Mouse (Mus musculus) intestine, embryonic 16.5 days (tissue): ENCODE measurements around the gene Slfn14. TPM values are rescaled to one million over a fixed set of nuclear protein-coding genes. Genes with fewer than 3 reads are reported as not detected.

ENCODE experiments used
- ATAC-seq: fragments of 200-750 bp; cut with Nextera tagmentation; 2 replicates; pipeline ENCODE4 v1.8.0; 2017; ENCODE audit warnings: moderate TSS enrichment, moderate library complexity
- H3K27ac ChIP-seq: fragments of 300-500 bp; sonication (generic); 2 replicates; pipeline ENCODE4 v1.5.1; 2014; ENCODE audit warnings: mild to moderate bottlenecking, low read length
- H3K27me3 ChIP-seq: fragments of 300-500 bp; sonication (generic); replicated peaks from 2 replicates; pipeline ENCODE4 v1.6.1; 2014; ENCODE audit warnings: low read length, control low read depth, mixed read lengths; ENCODE audit not compliant: control insufficient read depth, insufficient read depth
- H3K36me3 ChIP-seq: fragments of 300-500 bp; sonication (generic); 2 replicates; pipeline ENCODE4 v1.6.1; 2014; ENCODE audit warnings: low read length, control low read depth; ENCODE audit not compliant: control insufficient read depth, insufficient read depth
- H3K4me1 ChIP-seq: fragments of 300-500 bp; sonication (generic); 2 replicates; pipeline ENCODE4 v1.6.1; 2014; ENCODE audit warnings: low read length, control low read depth, mixed read lengths; ENCODE audit not compliant: control insufficient read depth, insufficient read depth
- H3K4me2 ChIP-seq: fragments of 300-500 bp; sonication (generic); 2 replicates; pipeline ENCODE4 v1.6.1; 2014; ENCODE audit warnings: low read depth, low read length, control low read depth
- H3K4me3 ChIP-seq: fragments of 300-500 bp; sonication (generic); 2 replicates; pipeline ENCODE4 v1.5.1; 2014; ENCODE audit warnings: mild to moderate bottlenecking, low read length
- H3K9ac ChIP-seq: fragments of 300-500 bp; sonication (generic); 2 replicates; pipeline ENCODE4 v1.6.1; 2014; ENCODE audit warnings: low read depth, low read length
- H3K9me3 ChIP-seq: fragments of 300-500 bp; sonication (generic); 2 replicates; pipeline ENCODE4 v1.6.1; 2016; ENCODE audit warnings: low read length, control low read depth; ENCODE audit not compliant: control insufficient read depth
- WGBS: fragments of 180-500 bp; shearing (Covaris S2); extraction: QIAGEN DNeasy Blood & Tissue Kit; methylation state at CpG from one replicate; pipeline ENCODE4 v1.1.7; 2014; 5-methylcytosine and 5-hydroxymethylcytosine counted together
- polyA plus RNA-seq: library from polyadenylated mRNA; unstranded; fragments of >200 nt; fragmentation: Nextera tagmentation; extraction: Ambion mirVana; gene quantifications from 2 replicates; pipeline ENCODE4 v1.2.1, GENCODE M21; 2015

Slfn14 gene
- polyA plus RNA-seq, 1 experiment from 2014 or later: 0.73 TPM

DNA sequence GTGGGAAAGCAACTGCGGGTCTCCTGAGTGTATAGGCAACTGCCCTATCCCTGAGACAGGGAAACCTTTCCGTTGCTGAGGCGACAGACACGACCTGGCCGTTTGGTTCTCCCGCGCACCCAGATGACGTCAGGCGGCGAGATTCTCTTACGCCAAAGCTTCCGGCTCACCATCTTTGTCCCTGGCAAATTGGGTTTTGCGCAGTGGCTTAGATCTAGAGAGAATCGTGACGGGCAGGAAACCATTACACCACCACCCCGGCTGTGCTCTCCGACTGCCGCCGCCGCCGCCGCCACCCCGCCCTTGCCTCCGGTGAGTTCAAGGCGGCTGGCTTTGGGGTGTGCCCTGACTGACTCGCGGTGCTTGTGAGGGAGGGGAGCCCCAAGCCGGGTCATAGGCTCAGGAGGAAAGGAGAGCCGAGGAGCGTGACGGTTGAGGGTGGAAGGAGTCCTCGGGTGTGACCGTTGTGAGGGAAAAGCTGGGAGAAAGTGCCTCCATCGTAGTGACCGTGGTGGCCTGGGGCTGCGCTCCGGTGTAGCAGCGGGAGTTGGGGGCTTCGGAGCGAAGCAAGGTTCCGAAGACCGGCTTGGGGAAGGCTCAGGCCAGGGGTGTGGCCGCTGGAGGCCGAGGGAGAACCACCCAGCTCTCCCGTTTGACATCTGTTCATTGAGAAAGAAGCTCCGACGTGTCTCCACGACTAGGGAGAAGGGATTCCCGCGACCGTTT is 16.2 kb upstream of the Slfn14 start, which contains the start of gene Pex12:
Gene Pex12, minus strand, starts transcription at position 61 of the 726 bp plus-strand sequence.
- H3K9me3 ChIP-seq: no peaks in the 10 kb centered on the region
- peak within 1 kb of the TSS; percentile 99 for H3K27ac ChIP-seq
- no peaks in the 10 kb centered on the region for H3K36me3 ChIP-seq
- H3K4me3 ChIP-seq: peak within 1 kb of the TSS; percentile 95
- no peaks in the 10 kb centered on the region for H3K27me3 ChIP-seq
- WGBS: under 1% methylated on average over 51 of the region's 51 CpGs
- peaks cover 15% of the 10 kb centered on the region for H3K4me1 ChIP-seq
- ATAC-seq: peak; percentile 71
- peak within 1 kb of the TSS; percentile 98 for H3K9ac ChIP-seq
- H3K4me2 ChIP-seq: peak within 1 kb of the TSS; percentile 75

DNA sequence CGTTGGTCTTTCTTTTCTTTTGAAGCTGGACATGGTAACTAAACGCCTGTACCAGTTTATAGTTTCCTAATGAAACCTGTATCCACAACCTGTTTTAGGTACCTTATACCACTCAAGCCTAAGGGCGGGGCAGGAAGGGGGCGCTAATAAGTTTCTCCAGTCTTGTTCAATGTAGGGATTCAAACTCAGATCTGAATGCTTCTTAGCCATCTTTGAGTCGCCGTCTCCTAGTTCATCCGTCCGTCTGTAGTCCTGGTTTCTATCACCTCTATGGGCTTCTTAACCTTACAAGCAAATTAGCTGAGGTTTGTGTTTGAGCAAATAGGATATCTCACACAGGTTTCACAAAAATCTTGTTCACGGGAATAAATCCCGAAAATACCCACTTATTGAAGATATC is 15.6 kb upstream of the Slfn14 start:
- H3K9ac ChIP-seq: peak overlapping the region; percentile 98
- no peak for ATAC-seq
- no peaks in the 10 kb centered on the region for H3K36me3 ChIP-seq
- WGBS: 6% methylated on average over 10 of the region's 10 CpGs
- peaks cover 21% of the 10 kb centered on the region for H3K4me1 ChIP-seq
- H3K27ac ChIP-seq: peak overlapping the region; percentile 99
- H3K4me2 ChIP-seq: peak overlapping the region; percentile 53
- H3K9me3 ChIP-seq: no peaks in the 10 kb centered on the region
- no peaks in the 10 kb centered on the region for H3K27me3 ChIP-seq
- H3K4me3 ChIP-seq: peak overlapping the region; percentile 95

DNA sequence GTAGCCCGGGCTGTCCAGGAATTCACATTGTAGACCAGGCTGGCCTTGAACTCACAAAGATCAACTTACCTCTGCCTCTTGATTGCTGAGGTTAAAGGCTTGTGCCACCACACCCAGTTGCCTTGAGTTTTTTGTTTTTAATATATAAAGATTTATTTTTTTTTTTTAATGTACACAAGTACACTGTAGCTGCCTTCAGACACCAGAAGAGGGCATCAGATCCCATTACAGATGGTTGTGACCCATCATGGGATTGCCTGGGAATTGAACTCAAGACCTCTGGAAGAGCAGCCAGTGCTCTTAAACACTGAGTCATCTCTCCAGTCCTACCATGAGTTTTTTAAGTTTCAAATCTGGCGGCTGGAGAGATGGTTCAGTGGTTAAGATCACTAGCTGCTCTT is 14.9 kb upstream of the Slfn14 start:
- no peak for ATAC-seq
- Histone ChIP-seq H3K9me3 (no peaks in the 10 kb centered on the region), H3K4me1 (peaks cover 18% of the 10 kb centered on the region), H3K27ac (no peak overlapping the region), H3K36me3 (no peaks in the 10 kb centered on the region), H3K4me2 (no peak overlapping the region), H3K27me3 (no peaks in the 10 kb centered on the region), H3K9ac (no peak overlapping the region), H3K4me3 (no peak overlapping the region)
- WGBS: 59% methylated on average over 2 of the region's 2 CpGs

DNA sequence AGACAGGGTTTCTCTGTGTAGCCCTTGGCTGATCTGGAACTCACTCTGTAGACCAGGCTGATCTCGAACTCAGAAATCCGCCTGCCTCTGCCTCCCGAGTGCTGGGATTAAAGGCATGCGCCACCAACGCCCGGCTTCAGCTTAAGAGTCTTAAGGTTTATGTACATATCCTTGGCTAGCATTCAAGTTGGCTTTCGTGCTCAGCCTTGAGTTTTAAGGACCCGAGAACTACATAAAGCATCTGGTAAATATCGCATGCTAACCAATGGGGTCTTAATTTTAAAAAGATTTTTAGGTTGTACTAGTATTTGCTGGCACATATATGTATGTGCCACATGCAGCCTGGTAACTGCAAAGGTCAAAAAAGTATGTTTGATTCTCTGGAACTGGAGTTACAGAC is 13.2 kb upstream of the Slfn14 start:
- Histone ChIP-seq H3K4me3 (no peak overlapping the region), H3K27me3 (no peaks in the 10 kb centered on the region), H3K9me3 (no peaks in the 10 kb centered on the region), H3K36me3 (no peaks in the 10 kb centered on the region; the same call in 1 of the 2 replicates), H3K4me2 (no peak overlapping the region), H3K4me1 (peaks cover 21% of the 10 kb centered on the region), H3K9ac (no peak overlapping the region), H3K27ac (no peak overlapping the region)
- no peak for ATAC-seq
- WGBS: 90% methylated on average over 9 of the region's 9 CpGs

GRCm38 (mm10) chr11:83298225-83299195 is 12.0 kb upstream of the Slfn14 start, which contains the start of gene Ap2b1:
TSS of gene Ap2b1 (plus strand) at chr11:83299024.
- peak within 1 kb of the TSS; percentile 68 for H3K4me2 ChIP-seq
- peaks cover 12% of the 10 kb centered on the region for H3K4me1 ChIP-seq
- peak within 1 kb of the TSS; percentile 93 for H3K27ac ChIP-seq
- peak within 1 kb of the TSS; percentile 87 for H3K9ac ChIP-seq
- no peaks in the 10 kb centered on the region for H3K9me3 ChIP-seq
- H3K4me3 ChIP-seq: peak within 1 kb of the TSS; percentile 71
- 2% methylated on average over 56 of the region's 56 CpGs for WGBS
- H3K27me3 ChIP-seq: no peaks in the 10 kb centered on the region
- no peaks in the 10 kb centered on the region; the same call in 1 of the 2 replicates for H3K36me3 ChIP-seq
- ATAC-seq: peak; percentile 92

DNA sequence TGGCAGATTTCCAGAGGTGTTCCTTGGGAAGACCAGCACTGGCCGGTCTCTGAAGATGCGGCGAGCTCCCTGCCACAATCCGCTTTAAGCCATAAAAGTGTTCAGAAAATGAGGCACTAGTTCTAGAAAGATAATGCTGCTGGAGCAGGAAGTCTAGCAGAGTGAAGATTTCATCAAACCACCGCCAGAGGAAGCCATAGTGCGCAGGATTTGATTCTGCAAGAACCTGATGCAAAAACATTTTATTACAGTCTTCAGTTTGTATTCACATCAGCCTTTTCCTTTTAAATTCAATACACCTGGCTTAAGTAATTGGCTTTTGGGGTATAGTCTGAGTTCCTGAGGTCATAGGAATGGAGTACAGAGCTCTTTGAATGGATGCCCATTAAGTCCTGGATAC is 11.3 kb upstream of the Slfn14 start:
- Histone ChIP-seq H3K4me1 (peaks cover 18% of the 10 kb centered on the region), H3K4me2 (peak overlapping the region; percentile 67), H3K36me3 (no peaks in the 10 kb centered on the region; the same call in 1 of the 2 replicates), H3K27me3 (no peaks in the 10 kb centered on the region), H3K9me3 (no peaks in the 10 kb centered on the region), H3K27ac (peak overlapping the region; percentile 93), H3K9ac (peak overlapping the region; percentile 87; the same call in 1 of the 2 replicates), H3K4me3 (peak overlapping the region; percentile 71)
- ATAC-seq: no peak
- WGBS: 58% methylated on average over 6 of the region's 6 CpGs

GRCm38 (mm10) chr11:83294133-83294532 is 7.6 kb upstream of the Slfn14 start:
- Histone ChIP-seq H3K4me3 (no peak overlapping the region), H3K4me2 (no peak overlapping the region), H3K27me3 (no peaks in the 10 kb centered on the region), H3K9ac (no peak overlapping the region), H3K4me1 (peaks cover 24% of the 10 kb centered on the region), H3K36me3 (no peaks in the 10 kb centered on the region; the same call in 1 of the 2 replicates), H3K9me3 (no peaks in the 10 kb centered on the region), H3K27ac (no peak overlapping the region)
- WGBS: 85% methylated on average over 2 of the region's 2 CpGs
- ATAC-seq: no peak

DNA sequence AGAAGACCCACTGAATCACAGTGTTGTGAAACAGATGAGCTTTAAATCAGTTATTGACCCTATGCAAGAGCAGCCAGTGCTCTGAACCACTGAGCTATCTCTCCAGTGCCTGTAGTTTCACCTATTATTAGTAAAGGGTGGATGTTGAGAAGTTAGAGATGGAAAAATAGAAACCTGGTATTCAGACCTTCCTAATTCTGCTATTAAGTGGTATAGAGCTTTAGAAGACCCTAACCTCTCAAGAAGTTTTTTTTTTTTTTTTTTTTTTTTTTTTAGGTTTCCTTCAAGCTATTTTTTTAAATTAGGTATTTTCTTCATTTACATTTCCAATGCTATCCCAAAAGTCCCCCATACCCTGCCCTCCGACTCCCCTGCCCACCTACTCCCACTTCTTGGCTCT is 6.7 kb upstream of the Slfn14 start:
- ATAC-seq: no peak
- Histone ChIP-seq H3K4me2 (peak overlapping the region; percentile 75), H3K4me1 (peaks cover 24% of the 10 kb centered on the region), H3K9me3 (no peaks in the 10 kb centered on the region), H3K4me3 (peak overlapping the region; percentile 71), H3K27ac (no peak overlapping the region), H3K36me3 (no peaks in the 10 kb centered on the region; the same call in 1 of the 2 replicates), H3K27me3 (no peaks in the 10 kb centered on the region), H3K9ac (peak overlapping the region; percentile 79)
- 83% methylated on average over 1 of the region's 1 CpGs for WGBS

- ATAC-seq: no peak
- peak overlapping the region; percentile 79 for H3K9ac ChIP-seq
- peaks cover 19% of the 10 kb centered on the region for H3K4me1 ChIP-seq
- 0% methylated on average over 5 of the region's 5 CpGs for WGBS
- H3K9me3 ChIP-seq: no peaks in the 10 kb centered on the region
- peak overlapping the region; percentile 75 for H3K4me2 ChIP-seq
- no peaks in the 10 kb centered on the region; the same call in 1 of the 2 replicates for H3K36me3 ChIP-seq
- peak overlapping the region; percentile 71 for H3K4me3 ChIP-seq
- H3K27ac ChIP-seq: no peak overlapping the region; the same call in 1 of the 2 replicates
- H3K27me3 ChIP-seq: no peaks in the 10 kb centered on the region
Measured at GRCm38 (mm10) chr11:83292251-83292587, 5.7 kb upstream of the Slfn14 start.
